Mouse (Mus musculus) intestine, embryonic 16.5 days (tissue): Measurements from ENCODE around the gene Rex1bd. TPM values are rescaled to one million over a fixed set of nuclear protein-coding genes. Genes with fewer than 3 reads are reported as not detected.

Source experiments
- ATAC-seq: fragments of 200-750 bp; cut with Nextera tagmentation; 2 replicates; pipeline ENCODE4 v1.8.0; 2017; ENCODE audit warnings: moderate TSS enrichment, moderate library complexity
- H3K27ac ChIP-seq: fragments of 300-500 bp; sonication (generic); 2 replicates; pipeline ENCODE4 v1.5.1; 2014; ENCODE audit warnings: mild to moderate bottlenecking, low read length
- H3K27me3 ChIP-seq: fragments of 300-500 bp; sonication (generic); replicated peaks from 2 replicates; pipeline ENCODE4 v1.6.1; 2014; ENCODE audit warnings: low read length, control low read depth, mixed read lengths; ENCODE audit not compliant: control insufficient read depth, insufficient read depth
- H3K36me3 ChIP-seq: fragments of 300-500 bp; sonication (generic); 2 replicates; pipeline ENCODE4 v1.6.1; 2014; ENCODE audit warnings: low read length, control low read depth; ENCODE audit not compliant: control insufficient read depth, insufficient read depth
- H3K4me1 ChIP-seq: fragments of 300-500 bp; sonication (generic); 2 replicates; pipeline ENCODE4 v1.6.1; 2014; ENCODE audit warnings: low read length, control low read depth, mixed read lengths; ENCODE audit not compliant: control insufficient read depth, insufficient read depth
- H3K4me2 ChIP-seq: fragments of 300-500 bp; sonication (generic); 2 replicates; pipeline ENCODE4 v1.6.1; 2014; ENCODE audit warnings: low read depth, low read length, control low read depth
- H3K4me3 ChIP-seq: fragments of 300-500 bp; sonication (generic); 2 replicates; pipeline ENCODE4 v1.5.1; 2014; ENCODE audit warnings: mild to moderate bottlenecking, low read length
- H3K9ac ChIP-seq: fragments of 300-500 bp; sonication (generic); 2 replicates; pipeline ENCODE4 v1.6.1; 2014; ENCODE audit warnings: low read depth, low read length
- H3K9me3 ChIP-seq: fragments of 300-500 bp; sonication (generic); 2 replicates; pipeline ENCODE4 v1.6.1; 2016; ENCODE audit warnings: low read length, control low read depth; ENCODE audit not compliant: control insufficient read depth
- WGBS: fragments of 180-500 bp; shearing (Covaris S2); extraction: QIAGEN DNeasy Blood & Tissue Kit; methylation state at CpG from one replicate; pipeline ENCODE4 v1.1.7; 2014; 5-methylcytosine and 5-hydroxymethylcytosine counted together
- polyA plus RNA-seq: library from polyadenylated mRNA; unstranded; fragments of >200 nt; fragmentation: Nextera tagmentation; extraction: Ambion mirVana; gene quantifications from 2 replicates; pipeline ENCODE4 v1.2.1, GENCODE M21; 2015

Gene Rex1bd
- polyA plus RNA-seq: 130 and 137 TPM in 2 replicates

GRCm38 (mm10) chr8:70506328-70507026 lies at the start of gene Rex1bd:
Gene Rex1bd (minus strand): TSS chr8:70506752.
- 4% methylated on average over 40 of the region's 40 CpGs for WGBS
- H3K4me1 ChIP-seq: peaks cover 39% of the 10 kb centered on the region

GRCm38 (mm10) chr8:70555079-70555747 lies 48.7 kb upstream of the Rex1bd start:
- Histone ChIP-seq H3K27ac (0 out of 2 replicates have a peak overlapping the region, but pooled peaks have one; percentile 10), H3K4me1 (peaks cover 26% of the 10 kb centered on the region)

More at GRCm38 (mm10) chr8:70506328-70507026, at the start of gene Rex1bd:
- Histone ChIP-seq H3K9ac (peak within 1 kb of the TSS; percentile 96), H3K4me2 (peak within 1 kb of the TSS; percentile 88), H3K4me3 (peak within 1 kb of the TSS; percentile 77), H3K27me3 (peaks cover 19% of the 10 kb centered on the region), H3K27ac (peak within 1 kb of the TSS; percentile 95), H3K9me3 (no peaks in the 10 kb centered on the region), H3K36me3 (peaks cover 7% of the 10 kb centered on the region)
- ATAC-seq: peak; percentile 86

GRCm38 (mm10) chr8:70553740-70554139 lies 47.2 kb upstream of the Rex1bd start:
- H3K4me1 ChIP-seq: peaks cover 21% of the 10 kb centered on the region
- ATAC-seq: no peak
- no peaks in the 10 kb centered on the region for H3K27me3 ChIP-seq
- H3K4me2 ChIP-seq: no peak overlapping the region
- 0 out of 2 replicates have a peak overlapping the region, but pooled peaks have one; percentile 16 for H3K27ac ChIP-seq
- no peak overlapping the region for H3K9ac ChIP-seq
- H3K9me3 ChIP-seq: no peaks in the 10 kb centered on the region
- no peak overlapping the region for H3K4me3 ChIP-seq
- H3K36me3 ChIP-seq: no peaks in the 10 kb centered on the region

More at GRCm38 (mm10) chr8:70555079-70555747, 48.7 kb upstream of the Rex1bd start:
- 73% methylated on average over 4 of the region's 4 CpGs for WGBS
- Histone ChIP-seq H3K27me3 (no peaks in the 10 kb centered on the region), H3K9me3 (no peaks in the 10 kb centered on the region), H3K36me3 (no peaks in the 10 kb centered on the region), H3K4me3 (no peak overlapping the region), H3K9ac (no peak overlapping the region), H3K4me2 (no peak overlapping the region)
- ATAC-seq: peak; percentile 23; the same call in 1 of the 2 replicates

DNA sequence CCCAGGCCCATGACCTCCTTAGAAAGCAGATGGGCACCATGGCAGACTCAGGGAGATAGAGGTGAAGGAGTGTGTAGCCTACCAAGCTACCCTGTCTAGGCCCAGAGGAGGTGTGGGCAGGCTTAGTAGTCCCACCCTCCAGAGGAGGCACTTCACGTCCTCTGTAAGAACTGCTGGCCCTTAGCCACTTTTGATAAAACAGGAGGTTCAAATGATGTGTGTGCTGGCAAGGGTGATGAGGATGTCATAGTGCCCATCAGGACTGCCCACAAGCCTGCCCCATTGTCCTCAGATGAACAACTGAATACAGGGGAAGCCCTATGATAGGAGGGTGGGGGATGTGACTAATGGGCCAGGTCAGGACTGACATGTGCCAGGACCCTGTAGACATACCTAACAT lies 46.3 kb upstream of the Rex1bd start:
- Histone ChIP-seq H3K27ac (no peak overlapping the region), H3K4me2 (no peak overlapping the region), H3K36me3 (no peaks in the 10 kb centered on the region), H3K4me3 (no peak overlapping the region), H3K4me1 (peaks cover 24% of the 10 kb centered on the region), H3K9ac (no peak overlapping the region), H3K9me3 (no peaks in the 10 kb centered on the region), H3K27me3 (no peaks in the 10 kb centered on the region)
- no peak for ATAC-seq
- WGBS: 31% methylated on average over 1 of the region's 1 CpGs

DNA sequence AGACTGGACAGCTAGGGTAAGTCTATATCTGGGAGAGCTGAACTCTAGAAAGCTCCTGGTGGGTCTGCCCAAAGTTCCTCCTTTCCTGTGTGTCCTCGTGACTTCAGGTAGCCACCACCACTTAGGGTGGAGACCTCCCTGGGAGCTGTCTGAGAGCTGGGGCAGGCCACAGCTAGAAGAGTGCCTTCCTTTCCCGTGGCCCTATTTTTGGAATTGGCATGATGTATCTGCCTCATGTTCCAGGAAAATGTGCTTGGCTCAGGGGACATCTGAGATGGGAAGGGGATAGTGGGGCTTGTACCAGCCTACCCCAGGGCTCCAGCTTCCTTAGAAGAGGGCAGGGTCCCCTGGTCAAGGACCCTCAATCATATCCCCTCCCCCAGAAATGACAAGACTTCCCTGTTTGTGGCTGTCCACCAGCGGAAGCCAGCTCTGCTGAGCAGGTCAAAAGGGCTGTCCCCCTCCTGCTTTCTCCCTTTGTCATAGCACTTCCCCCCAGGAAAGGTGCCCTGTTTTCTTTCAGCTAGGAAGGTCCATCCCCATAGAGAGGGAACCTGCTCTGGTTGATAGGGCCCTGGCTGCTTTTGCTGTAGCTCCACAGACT lies 45.1 kb upstream of the Rex1bd start:
- Histone ChIP-seq H3K9ac (no peak overlapping the region), H3K27ac (no peak overlapping the region), H3K4me2 (no peak overlapping the region), H3K9me3 (no peaks in the 10 kb centered on the region), H3K36me3 (no peaks in the 10 kb centered on the region), H3K27me3 (no peaks in the 10 kb centered on the region), H3K4me1 (peaks cover 27% of the 10 kb centered on the region), H3K4me3 (no peak overlapping the region)
- ATAC-seq: no peak
- 69% methylated on average over 3 of the region's 3 CpGs for WGBS

DNA sequence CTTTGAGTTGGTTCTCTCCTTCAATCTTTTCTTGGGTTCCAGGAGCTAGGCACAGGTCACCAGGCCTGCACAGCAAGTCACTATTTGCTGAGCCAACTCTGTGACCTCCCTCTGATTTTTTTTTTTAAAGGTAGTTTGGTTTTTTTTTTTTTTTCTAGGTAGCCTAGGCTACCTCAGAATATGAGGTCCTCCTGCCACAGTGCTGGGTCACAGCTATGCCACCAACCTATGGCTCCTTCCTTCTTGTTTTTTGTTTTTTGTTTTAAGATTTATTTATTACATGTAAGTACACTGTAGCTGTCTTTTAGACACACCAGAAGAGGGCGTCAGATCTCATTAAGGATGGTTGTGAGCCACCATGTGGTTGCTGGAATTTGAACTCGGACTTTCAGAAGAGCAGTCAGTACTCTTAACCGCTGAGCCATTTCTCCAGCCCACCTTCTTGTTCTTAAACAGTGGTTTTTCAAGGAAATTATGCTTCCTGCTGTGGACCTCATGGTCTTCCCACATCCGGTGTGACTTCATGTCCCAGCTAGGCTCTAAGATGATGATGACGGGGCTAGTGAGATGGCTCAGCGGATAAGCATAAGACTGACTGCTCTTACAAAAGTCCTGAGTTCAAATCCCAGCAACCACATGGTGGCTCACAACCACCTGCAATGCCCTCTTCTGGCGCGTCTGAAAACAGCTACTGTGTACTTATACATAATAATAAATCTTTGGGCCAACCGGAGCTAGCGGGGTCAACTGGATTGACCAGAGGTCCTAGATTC lies 43.0 kb upstream of the Rex1bd start:
- Histone ChIP-seq H3K4me1 (peaks cover 22% of the 10 kb centered on the region), H3K27me3 (no peaks in the 10 kb centered on the region), H3K9ac (no peak overlapping the region), H3K36me3 (no peaks in the 10 kb centered on the region), H3K4me2 (no peak overlapping the region), H3K27ac (no peak overlapping the region), H3K4me3 (no peak overlapping the region), H3K9me3 (no peaks in the 10 kb centered on the region)
- no peak for ATAC-seq
- WGBS: 91% methylated on average over 10 of the region's 10 CpGs

- WGBS: 85% methylated on average over 6 of the region's 6 CpGs
- no peak overlapping the region for H3K4me2 ChIP-seq
- no peaks in the 10 kb centered on the region for H3K36me3 ChIP-seq
- H3K27ac ChIP-seq: no peak overlapping the region
- no peak for ATAC-seq
- H3K27me3 ChIP-seq: no peaks in the 10 kb centered on the region
- H3K4me3 ChIP-seq: no peak overlapping the region
- peaks cover 23% of the 10 kb centered on the region for H3K4me1 ChIP-seq
- H3K9ac ChIP-seq: no peak overlapping the region
- H3K9me3 ChIP-seq: no peaks in the 10 kb centered on the region
Measured at GRCm38 (mm10) chr8:70547762-70548161, 41.2 kb upstream of the Rex1bd start.

DNA sequence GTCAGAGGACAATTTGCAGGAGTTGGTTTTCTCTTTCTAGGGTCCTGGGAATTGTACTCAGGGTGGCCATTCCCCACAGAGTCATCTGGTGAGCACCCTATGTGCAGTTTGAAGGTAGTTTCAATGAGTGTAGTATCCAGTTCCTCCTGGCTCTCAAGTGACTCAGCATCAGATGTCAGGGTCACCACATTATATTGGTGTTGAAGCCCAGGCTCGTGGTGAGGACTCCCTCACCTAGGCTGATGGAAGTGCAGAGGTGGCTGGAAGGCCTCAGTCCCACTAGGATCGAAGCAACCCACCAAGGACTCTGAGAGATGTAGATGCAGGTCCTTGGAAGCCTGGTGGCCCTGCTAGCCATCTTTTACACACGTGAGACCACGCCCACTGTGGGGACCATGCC lies 39.9 kb upstream of the Rex1bd start:
- Histone ChIP-seq H3K4me3 (no peak overlapping the region), H3K9ac (no peak overlapping the region), H3K36me3 (no peaks in the 10 kb centered on the region), H3K27me3 (no peaks in the 10 kb centered on the region), H3K4me1 (peaks cover 27% of the 10 kb centered on the region), H3K4me2 (no peak overlapping the region), H3K9me3 (no peaks in the 10 kb centered on the region), H3K27ac (no peak overlapping the region)
- ATAC-seq: no peak
- WGBS: 72% methylated on average over 4 of the region's 4 CpGs

GRCm38 (mm10) chr8:70544200-70544687 lies 37.7 kb upstream of the Rex1bd start:
- Histone ChIP-seq H3K27ac (peak overlapping the region; percentile 71), H3K4me1 (peaks cover 41% of the 10 kb centered on the region), H3K9me3 (no peaks in the 10 kb centered on the region), H3K4me3 (no peak overlapping the region), H3K4me2 (no peak overlapping the region), H3K36me3 (no peaks in the 10 kb centered on the region), H3K27me3 (no peaks in the 10 kb centered on the region), H3K9ac (0 out of 2 replicates have a peak overlapping the region, but pooled peaks have one; percentile 28)
- ATAC-seq: no peak
- 42% methylated on average over 6 of the region's 6 CpGs for WGBS
